Mouse (Mus musculus) megakaryocyte-erythroid progenitor cell, adult 5-6 weeks (primary cell): ENCODE results near the gene Psd. TPM values are rescaled to one million over a fixed set of nuclear protein-coding genes. Genes with fewer than 3 reads are reported as not detected.

Experiments used
- ATAC-seq: replicated peaks from 2 replicates; pipeline ENCODE4 v1.8.0; 2016; ENCODE audit warnings: mild to moderate bottlenecking, inconsistent platforms; ENCODE audit not compliant: severe bottlenecking, poor library complexity, low FRiP score, low TSS enrichment
- total RNA-seq, 2 experiments: library from RNA; stranded (forward) in 1 of 2; stranded (reverse) in 1 of 2; fragments of 200-1000, 215-1000 nt in 1 of 2; fragments of >200 nt in 1 of 2; fragmentation: Nextera tagmentation in 1 of 2; gene quantifications; 2 replicates each; pipeline ENCODE4 v1.2.3; 2014 to 2017

Gene Psd
- total RNA-seq, 2 experiments from 2014 or later: 0.99 to 7.1 TPM

- no peak for ATAC-seq
These were observed 42.3 kb downstream of the Psd start for GRCm38 (mm10) chr19:46284686-46285085.

- no peak for ATAC-seq
These were observed 44.7 kb downstream of the Psd start for GRCm38 (mm10) chr19:46282081-46282849.

GRCm38 (mm10) chr19:46275307-46275706, 51.6 kb downstream of the Psd start:
- peak; percentile 78; the same call in 1 of the 2 replicates for ATAC-seq

DNA sequence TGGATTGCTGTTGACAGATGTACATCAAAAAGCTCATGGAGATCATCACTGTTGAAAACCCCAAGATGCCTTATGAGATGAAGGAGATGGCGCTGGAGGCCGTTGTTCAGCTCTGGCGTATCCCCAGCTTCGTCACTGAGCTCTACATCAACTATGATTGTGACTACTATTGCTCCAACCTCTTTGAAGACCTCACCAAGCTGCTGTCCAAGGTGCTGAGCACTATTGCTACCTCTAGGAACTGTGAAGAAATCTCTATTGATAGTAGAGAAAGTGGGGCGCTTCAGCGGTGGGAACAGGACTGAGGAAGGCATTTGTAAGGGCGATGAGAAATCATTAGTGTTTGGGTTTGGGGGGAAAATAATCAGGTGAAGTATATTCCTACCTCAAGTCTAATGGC, 62.2 kb downstream of the Psd start:
- no peak for ATAC-seq

Other genes starting within 250 kb of the Psd start
- not detected in 2 replicates for gene Elovl3, start 195.3 kb downstream of the Psd start, total RNA-seq (2014; fragmentation: Nextera tagmentation)
- not detected in 2 replicates for gene Elovl3, start 195.3 kb downstream of the Psd start, total RNA-seq (2017)
- gene Pitx3, start 178.8 kb downstream of the Psd start, total RNA-seq (2014; fragmentation: Nextera tagmentation): not detected in 2 replicates
- gene Pitx3, start 178.8 kb downstream of the Psd start, total RNA-seq (2017): not detected in 2 replicates
- gene Gbf1, start 174.6 kb downstream of the Psd start, total RNA-seq (2014; fragmentation: Nextera tagmentation): 48.7 and 56.7 TPM in 2 replicates
- gene Gbf1, start 174.6 kb downstream of the Psd start, total RNA-seq (2017): 23.4 and 38.9 TPM in 2 replicates
- gene Nfkb2, start 22.8 kb downstream of the Psd start, total RNA-seq (2014; fragmentation: Nextera tagmentation): 2.8 and 5.6 TPM in 2 replicates
- gene Nfkb2, start 22.8 kb downstream of the Psd start, total RNA-seq (2017): 4.9 and 6.1 TPM in 2 replicates
- gene Fbxl15, start 1.0 kb upstream of the Psd start, total RNA-seq (2014; fragmentation: Nextera tagmentation): 4.7 TPM in 1 of 2 replicates, not detected in the other
- 0.42 and 2.5 TPM in 2 replicates for gene Fbxl15, start 1.0 kb upstream of the Psd start, total RNA-seq (2017)
- 58.5 and 61.2 TPM in 2 replicates for gene Cuedc2, start 11.5 kb upstream of the Psd start, total RNA-seq (2014; fragmentation: Nextera tagmentation)
- gene Cuedc2, start 11.5 kb upstream of the Psd start, total RNA-seq (2017): 100 and 121 TPM in 2 replicates
- gene Mfsd13a, start 14.0 kb upstream of the Psd start, total RNA-seq (2014; fragmentation: Nextera tagmentation): 15.0 and 16.5 TPM in 2 replicates
- gene Mfsd13a, start 14.0 kb upstream of the Psd start, total RNA-seq (2017): 1.3 and 1.7 TPM in 2 replicates
- 0.55 TPM in 1 of 2 replicates, not detected in the other for gene 2310034G01Rik, start 23.1 kb upstream of the Psd start, total RNA-seq (2014; fragmentation: Nextera tagmentation)
- 0.56 TPM in 1 of 2 replicates, not detected in the other for gene 2310034G01Rik, start 23.1 kb upstream of the Psd start, total RNA-seq (2017)
- gene Actr1a, start 68.6 kb upstream of the Psd start, total RNA-seq (2014; fragmentation: Nextera tagmentation): 86.5 and 93.6 TPM in 2 replicates
- gene Actr1a, start 68.6 kb upstream of the Psd start, total RNA-seq (2017): 67.5 and 90.5 TPM in 2 replicates
- gene Sufu, start 69.7 kb upstream of the Psd start, total RNA-seq (2014; fragmentation: Nextera tagmentation): 16.3 and 19.9 TPM in 2 replicates
- 4.5 and 7.4 TPM in 2 replicates for gene Sufu, start 69.7 kb upstream of the Psd start, total RNA-seq (2017)
- gene Trim8, start 174.5 kb upstream of the Psd start, total RNA-seq (2014; fragmentation: Nextera tagmentation): 20.8 and 22.3 TPM in 2 replicates
- 9.9 and 18.2 TPM in 2 replicates for gene Trim8, start 174.5 kb upstream of the Psd start, total RNA-seq (2017)
- 14.2 and 17.8 TPM in 2 replicates for gene Arl3, start 246.0 kb upstream of the Psd start, total RNA-seq (2014; fragmentation: Nextera tagmentation)
- gene Arl3, start 246.0 kb upstream of the Psd start, total RNA-seq (2017): 22.6 and 31.7 TPM in 2 replicates
- gene Sfxn2, start 246.2 kb upstream of the Psd start, total RNA-seq (2014; fragmentation: Nextera tagmentation): 10.6 and 20.1 TPM in 2 replicates
- 9.8 and 21.1 TPM in 2 replicates for gene Sfxn2, start 246.2 kb upstream of the Psd start, total RNA-seq (2017)